Mouse (Mus musculus) monocyte, adult 5-6 weeks (primary cell): Measurements from ENCODE around the gene Oca2. TPM values are rescaled to one million over a fixed set of nuclear protein-coding genes. Genes with fewer than 3 reads are reported as not detected.

Source experiments
- total RNA-seq: library from RNA; stranded (forward); fragments of 200-1000, 200-491, 200-594 nt; gene quantifications from 3 replicates; pipeline ENCODE4 v1.2.3, GENCODE M21; 2017

Gene Oca2
- total RNA-seq, 1 experiment from 2014 or later: not detected

Other genes with a start within 250 kb of the Oca2 start
- gene Nipa1, start 219.8 kb upstream of the Oca2 start, total RNA-seq: 0.68 TPM in 1 of 3 replicates, not detected in the others
- gene Herc2, start 189.6 kb upstream of the Oca2 start, total RNA-seq: 61.9 to 106 TPM (median 66.8 TPM) in 3 replicates